Mouse (Mus musculus) ES-E14 (cell line): ENCODE data around the gene Pycard. TPM values are rescaled to one million over a fixed set of nuclear protein-coding genes. Genes with fewer than 3 reads are reported as not detected.
"Not testable (repeated sequence)": the region's sequence is repeated elsewhere in the genome, so short reads cannot be mapped to it uniquely, and the experiment has no call there.

Source experiments
- DNase-seq: peaks from one replicate; pipeline ENCODE4 v3.0.0-alpha.2; 2013; ENCODE audit warnings: low read depth, low spot score
- H3K27ac ChIP-seq: 2 replicates; pipeline ENCODE4 v1.5.1; 2012; ENCODE audit warnings: low read depth, mild to moderate bottlenecking, low read length, moderate library complexity, mixed read lengths; ENCODE audit not compliant: poor library complexity, insufficient read depth, severe bottlenecking
- H3K36me3 ChIP-seq: 2 replicates; pipeline ENCODE4 v1.6.1; 2012; ENCODE audit warnings: mild to moderate bottlenecking, low read length, moderate library complexity, mixed read lengths; ENCODE audit not compliant: control insufficient read depth, poor library complexity, insufficient read depth, severe bottlenecking
- H3K4me1 ChIP-seq, 2 experiments: fragments of 150-350 bp in 1 of 2; sonication (generic) in 1 of 2; 2 replicates each; pipeline ENCODE4 v1.6.1; 2012; ENCODE audit warnings: low read length in 2 of 2, mild to moderate bottlenecking in 1 of 2, mixed read lengths in 1 of 2; ENCODE audit not compliant: control insufficient read depth in 2 of 2, insufficient read depth in 2 of 2, poor library complexity in 1 of 2
- H3K4me3 ChIP-seq, 2 experiments: fragments of 150-350 bp in 1 of 2; sonication (generic) in 1 of 2; 2 replicates each; pipeline ENCODE4 v1.5.1; 2012; ENCODE audit warnings: low read length in 2 of 2, low read depth in 1 of 2, mild to moderate bottlenecking in 1 of 2, mixed read lengths in 1 of 2; ENCODE audit not compliant: insufficient read depth in 1 of 2, poor library complexity in 1 of 2, severe bottlenecking in 1 of 2
- H3K9ac ChIP-seq: 2 replicates; pipeline ENCODE4 v1.6.1; 2012; ENCODE audit warnings: low read depth, mild to moderate bottlenecking, low read length, mixed read lengths; ENCODE audit not compliant: poor library complexity, insufficient read depth, severe bottlenecking
- H3K9me3 ChIP-seq: fragments of 150-350 bp; sonication (generic); 2 replicates; pipeline ENCODE4 v1.6.1; 2012; ENCODE audit warnings: low read depth, mild to moderate bottlenecking, low read length; ENCODE audit not compliant: control insufficient read depth, insufficient read depth
- CHD2 ChIP-seq: IDR thresholded peaks from 2 replicates; pipeline ENCODE4 v1.6.1; 2014; ENCODE audit warnings: mild to moderate bottlenecking, low read depth, low read length, inconsistent platforms
- HCFC1 ChIP-seq: IDR thresholded peaks from 2 replicates; pipeline ENCODE4 v1.6.1; 2012; ENCODE audit warnings: low read length, inconsistent platforms, borderline replicate concordance; ENCODE audit not compliant: insufficient read depth
- MAFK ChIP-seq: IDR thresholded peaks from 2 replicates; pipeline ENCODE4 v1.6.1; 2014; ENCODE audit warnings: mild to moderate bottlenecking, low read depth, low read length, inconsistent platforms; ENCODE audit not compliant: insufficient read depth
- ZC3H11A ChIP-seq: IDR thresholded peaks from 2 replicates; pipeline ENCODE4 v1.6.1; 2012; ENCODE audit warnings: low read depth, mild to moderate bottlenecking, inconsistent platforms, low read length, borderline replicate concordance
- ZNF384 ChIP-seq: IDR thresholded peaks from 2 replicates; pipeline ENCODE4 v1.6.1; 2012; ENCODE audit warnings: low read depth, low read length, inconsistent platforms
- in situ Hi-C, 2 experiments: fragments of 600-800 bp; cut with MboI; formaldehyde crosslinking; loops; one replicate each; pipeline ENCODE4 v1.15.1; 2025; ENCODE audit warnings: low sequenced_read_pairs in 2 of 2, inconsistent platforms in 1 of 2; ENCODE audit not compliant: unreplicated experiment in 2 of 2
- total RNA-seq: library from RNA; depleted of rRNA; stranded (reverse); fragments of 300-350 nt; gene quantifications from 2 replicates; pipeline ENCODE4 v1.2.3, GENCODE M21; 2012

Pycard gene
- total RNA-seq, 1 experiment: 38.7 TPM

- TF ChIP-seq ZNF384 (no peak), CHD2 (no peak), HCFC1 (no peak), ZC3H11A (no peak), MAFK (no peak)
- no peaks in the 10 kb centered on the region for H3K36me3 ChIP-seq
- DNase-seq: no peak
- in situ Hi-C loops: loop anchor here (10.0 to 25.0 kb wide), 2 partner anchors 188 to 196 kb away; partner anchors contain the start of gene Cox6a2 (in 2 of the 2)
- no peaks in the 10 kb centered on the region for H3K4me1 ChIP-seq
- no peak overlapping the region for H3K9ac ChIP-seq
- H3K4me3 ChIP-seq: no peak overlapping the region
- H3K9me3 ChIP-seq: no peaks in the 10 kb centered on the region
- H3K27ac ChIP-seq: no peak overlapping the region
Measured at GRCm38 (mm10) chr7:128016650-128017049, 23.0 kb upstream of the Pycard start.

- not testable (repeated sequence) for H3K4me3 ChIP-seq, DNase-seq, H3K9me3 ChIP-seq, H3K36me3 ChIP-seq, H3K9ac ChIP-seq, H3K4me1 ChIP-seq, H3K27ac ChIP-seq
- in situ Hi-C loops: loop anchor here (10.0 to 25.0 kb wide), 2 partner anchors 189 to 196 kb away; partner anchors contain the start of gene Cox6a2 (in 2 of the 2)
Measured at GRCm38 (mm10) chr7:128016134-128016533, 22.5 kb upstream of the Pycard start.

- in situ Hi-C loops: loop anchor here (10.0 to 25.0 kb wide), 2 partner anchors 192 to 199 kb away; partner anchors contain the start of gene Cox6a2 (in 2 of the 2)
Measured at GRCm38 (mm10) chr7:128013116-128013515, 19.4 kb upstream of the Pycard start.

GRCm38 (mm10) chr7:128012136-128012780 is 18.6 kb upstream of the Pycard start:
- H3K9me3 ChIP-seq: no peaks in the 10 kb centered on the region
- no peak overlapping the region for H3K27ac ChIP-seq
- H3K4me3 ChIP-seq: no peak overlapping the region
- TF ChIP-seq MAFK (no peak), CHD2 (no peak), HCFC1 (no peak), ZC3H11A (no peak), ZNF384 (no peak)
- no peaks in the 10 kb centered on the region for H3K36me3 ChIP-seq
- H3K4me1 ChIP-seq: peaks cover 0 to 10% of the 10 kb centered on the region in 2 experiments; a peak in 3 of 4 replicates
- no peak for DNase-seq
- no peak overlapping the region for H3K9ac ChIP-seq
- in situ Hi-C loops: loop anchor here (10.0 to 25.0 kb wide), 2 partner anchors 193 to 200 kb away; partner anchors contain the start of gene Cox6a2 (in 2 of the 2)

More at GRCm38 (mm10) chr7:128013116-128013515, 19.4 kb upstream of the Pycard start:
- Histone ChIP-seq H3K27ac (no peak overlapping the region), H3K4me1 (peaks cover 0 to 10% of the 10 kb centered on the region in 2 experiments; a peak in 3 of 4 replicates), H3K9me3 (no peaks in the 10 kb centered on the region), H3K4me3 (no peak overlapping the region), H3K9ac (no peak overlapping the region), H3K36me3 (no peaks in the 10 kb centered on the region)
- TF ChIP-seq ZC3H11A: no peak
- no peak for TF ChIP-seq MAFK
- TF ChIP-seq CHD2: no peak
- TF ChIP-seq HCFC1: no peak
- no peak for TF ChIP-seq ZNF384
- no peak for DNase-seq
